Mouse (Mus musculus): Measurements from ENCODE around the gene Dop1a. TPM values are rescaled to one million over a fixed set of nuclear protein-coding genes. Genes with fewer than 3 reads are reported as not detected.

Gene Dop1a
- polyA plus RNA-seq, 1 experiment, result 19.7 TPM

GRCm38 (mm10) chr9:86522335-86522734, 55.4 kb downstream of the Dop1a start:
- Histone ChIP-seq H3K27ac (ENCODE audit: control insufficient read depth, insufficient read depth, low read length) (no peak overlapping the region), H3K36me3 (ENCODE audit: control insufficient read depth, insufficient read depth, low read length) (peaks cover 42% of the 10 kb centered on the region), H3K4me1 (replicated peaks; ENCODE audit: control insufficient read depth, insufficient read depth, low read length) (no peaks in the 10 kb centered on the region), H3K27me3 (ENCODE audit: control insufficient read depth, insufficient read depth, low read length) (no peaks in the 10 kb centered on the region), H3K4me3 (ENCODE audit: control insufficient read depth, insufficient read depth, low read length) (no peak overlapping the region)
- no peak for TF ChIP-seq CTCF (IDR thresholded peaks at IDR 0.05; ENCODE audit: borderline replicate concordance, control insufficient read depth, extremely low read depth, insufficient read depth, low read length, poor library complexity)
- no peak for TF ChIP-seq POLR2A (IDR thresholded peaks at IDR 0.05; ENCODE audit: control insufficient read depth, extremely low read depth, insufficient read depth, low read length, poor library complexity)
- no peak for DNase-seq

GRCm38 (mm10) chr9:86525600-86525999, 58.6 kb downstream of the Dop1a start:
- WGBS, result 94% methylated on average over 2 of the region's 2 CpGs
- Histone ChIP-seq H3K36me3 (ENCODE audit: control insufficient read depth, insufficient read depth, low read length) (peaks cover 30% of the 10 kb centered on the region), H3K27me3 (ENCODE audit: control insufficient read depth, insufficient read depth, low read length) (no peaks in the 10 kb centered on the region), H3K4me3 (ENCODE audit: control insufficient read depth, insufficient read depth, low read length) (no peak overlapping the region), H3K4me1 (replicated peaks; ENCODE audit: control insufficient read depth, insufficient read depth, low read length) (no peaks in the 10 kb centered on the region), H3K27ac (ENCODE audit: control insufficient read depth, insufficient read depth, low read length) (no peak overlapping the region)
- TF ChIP-seq POLR2A (IDR thresholded peaks at IDR 0.05; ENCODE audit: control insufficient read depth, extremely low read depth, insufficient read depth, low read length, poor library complexity), result no peak
- no peak for TF ChIP-seq CTCF (IDR thresholded peaks at IDR 0.05; ENCODE audit: borderline replicate concordance, control insufficient read depth, extremely low read depth, insufficient read depth, low read length, poor library complexity)
- no peak for DNase-seq

DNA sequence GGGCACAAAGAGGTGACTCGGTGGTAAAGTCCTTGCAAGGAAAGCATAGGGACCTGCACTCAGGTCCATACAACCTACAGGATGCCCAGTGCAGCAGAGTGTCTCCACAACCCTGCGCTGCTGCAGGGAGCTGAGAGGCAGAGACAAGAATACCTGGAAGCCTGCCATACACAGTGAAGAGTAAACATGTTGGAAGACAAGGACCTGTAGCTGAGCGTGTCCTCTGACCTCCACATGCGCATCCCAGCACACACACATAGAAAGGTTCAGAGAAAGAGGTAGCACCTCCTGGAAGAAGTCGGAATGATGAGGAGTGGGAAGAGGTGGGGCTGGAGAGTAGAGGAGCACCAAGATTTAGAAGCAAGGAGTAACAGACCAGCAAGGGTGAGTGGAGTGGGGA, 67.1 kb downstream of the Dop1a start:
- 95% methylated on average over 5 of the region's 5 CpGs for WGBS
- TF ChIP-seq CTCF (IDR thresholded peaks at IDR 0.05; ENCODE audit: borderline replicate concordance, control insufficient read depth, extremely low read depth, insufficient read depth, low read length, poor library complexity) (no peak), POLR2A (IDR thresholded peaks at IDR 0.05; ENCODE audit: control insufficient read depth, extremely low read depth, insufficient read depth, low read length, poor library complexity) (no peak)

GRCm38 (mm10) chr9:86543451-86543850, 76.5 kb downstream of the Dop1a start:
- WGBS, result 97% methylated on average over 3 of the region's 3 CpGs
- Histone ChIP-seq H3K27ac (ENCODE audit: control insufficient read depth, insufficient read depth, low read length) (no peak overlapping the region), H3K4me1 (replicated peaks; ENCODE audit: control insufficient read depth, insufficient read depth, low read length) (no peaks in the 10 kb centered on the region), H3K36me3 (ENCODE audit: control insufficient read depth, insufficient read depth, low read length) (peaks cover 38% of the 10 kb centered on the region), H3K27me3 (ENCODE audit: control insufficient read depth, insufficient read depth, low read length) (no peaks in the 10 kb centered on the region), H3K4me3 (ENCODE audit: control insufficient read depth, insufficient read depth, low read length) (no peak overlapping the region)
- TF ChIP-seq POLR2A (IDR thresholded peaks at IDR 0.05; ENCODE audit: control insufficient read depth, extremely low read depth, insufficient read depth, low read length, poor library complexity) (no peak), CTCF (IDR thresholded peaks at IDR 0.05; ENCODE audit: borderline replicate concordance, control insufficient read depth, extremely low read depth, insufficient read depth, low read length, poor library complexity) (no peak)
- no peak for DNase-seq

More for the DNA sequence above, 67.1 kb downstream of the Dop1a start:
- H3K27me3 ChIP-seq (ENCODE audit: control insufficient read depth, insufficient read depth, low read length), result no peaks in the 10 kb centered on the region
- H3K36me3 ChIP-seq (ENCODE audit: control insufficient read depth, insufficient read depth, low read length), result peaks cover 9% of the 10 kb centered on the region; the same call in 1 of the 2 replicates
- no peak overlapping the region for H3K4me3 ChIP-seq (ENCODE audit: control insufficient read depth, insufficient read depth, low read length)
- no peak for DNase-seq
- H3K27ac ChIP-seq (ENCODE audit: control insufficient read depth, insufficient read depth, low read length), result no peak overlapping the region
- H3K4me1 ChIP-seq (replicated peaks; ENCODE audit: control insufficient read depth, insufficient read depth, low read length), result no peaks in the 10 kb centered on the region

- Histone ChIP-seq H3K4me3 (ENCODE audit: control insufficient read depth, insufficient read depth, low read length) (no peak overlapping the region), H3K36me3 (ENCODE audit: control insufficient read depth, insufficient read depth, low read length) (peaks cover 38% of the 10 kb centered on the region), H3K4me1 (replicated peaks; ENCODE audit: control insufficient read depth, insufficient read depth, low read length) (no peaks in the 10 kb centered on the region), H3K27ac (ENCODE audit: control insufficient read depth, insufficient read depth, low read length) (no peak overlapping the region), H3K27me3 (ENCODE audit: control insufficient read depth, insufficient read depth, low read length) (no peaks in the 10 kb centered on the region)
- DNase-seq, result no peak
- WGBS, result 84% methylated on average over 1 of the region's 1 CpGs
- TF ChIP-seq CTCF (IDR thresholded peaks at IDR 0.05; ENCODE audit: borderline replicate concordance, control insufficient read depth, extremely low read depth, insufficient read depth, low read length, poor library complexity) (no peak), POLR2A (IDR thresholded peaks at IDR 0.05; ENCODE audit: control insufficient read depth, extremely low read depth, insufficient read depth, low read length, poor library complexity) (no peak)
Observed at GRCm38 (mm10) chr9:86544559-86544958, 77.6 kb downstream of the Dop1a start.

- no peak for DNase-seq
- Histone ChIP-seq H3K36me3 (ENCODE audit: control insufficient read depth, insufficient read depth, low read length) (peaks cover 53% of the 10 kb centered on the region), H3K4me1 (replicated peaks; ENCODE audit: control insufficient read depth, insufficient read depth, low read length) (no peaks in the 10 kb centered on the region), H3K27me3 (ENCODE audit: control insufficient read depth, insufficient read depth, low read length) (no peaks in the 10 kb centered on the region), H3K4me3 (ENCODE audit: control insufficient read depth, insufficient read depth, low read length) (no peak overlapping the region), H3K27ac (ENCODE audit: control insufficient read depth, insufficient read depth, low read length) (no peak overlapping the region)
- WGBS, result 96% methylated on average over 5 of the region's 5 CpGs
- TF ChIP-seq CTCF (IDR thresholded peaks at IDR 0.05; ENCODE audit: borderline replicate concordance, control insufficient read depth, extremely low read depth, insufficient read depth, low read length, poor library complexity) (no peak), POLR2A (IDR thresholded peaks at IDR 0.05; ENCODE audit: control insufficient read depth, extremely low read depth, insufficient read depth, low read length, poor library complexity) (no peak)
Observed at GRCm38 (mm10) chr9:86549637-86550162, 82.7 kb downstream of the Dop1a start.

DNA sequence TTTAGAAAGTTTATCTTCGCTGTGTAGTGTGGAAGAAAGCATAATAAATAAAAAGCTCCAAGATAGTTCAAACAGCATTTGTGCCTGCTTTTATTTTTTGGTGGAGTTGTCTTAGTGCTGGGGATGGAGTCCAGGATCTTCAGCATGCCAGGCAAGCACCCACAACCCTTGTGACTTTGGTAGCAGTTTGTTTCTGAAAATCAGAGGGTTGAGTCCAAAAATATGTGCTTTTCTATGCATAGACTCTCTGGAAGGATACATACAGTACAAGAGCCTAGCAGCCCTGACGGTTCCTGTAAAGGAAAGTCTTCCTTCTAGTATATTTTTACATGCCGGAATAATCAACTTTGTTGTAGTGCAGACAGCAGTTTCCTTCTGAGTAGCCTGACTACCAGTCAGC, 83.8 kb downstream of the Dop1a start:
- no peak for TF ChIP-seq CTCF (IDR thresholded peaks at IDR 0.05; ENCODE audit: borderline replicate concordance, control insufficient read depth, extremely low read depth, insufficient read depth, low read length, poor library complexity)
- TF ChIP-seq POLR2A (IDR thresholded peaks at IDR 0.05; ENCODE audit: control insufficient read depth, extremely low read depth, insufficient read depth, low read length, poor library complexity), result no peak
- no peak for DNase-seq
- WGBS, result 93% methylated on average over 3 of the region's 3 CpGs
- Histone ChIP-seq H3K4me1 (replicated peaks; ENCODE audit: control insufficient read depth, insufficient read depth, low read length) (no peaks in the 10 kb centered on the region), H3K36me3 (ENCODE audit: control insufficient read depth, insufficient read depth, low read length) (peaks cover 52% of the 10 kb centered on the region), H3K4me3 (ENCODE audit: control insufficient read depth, insufficient read depth, low read length) (no peak overlapping the region), H3K27ac (ENCODE audit: control insufficient read depth, insufficient read depth, low read length) (no peak overlapping the region), H3K27me3 (ENCODE audit: control insufficient read depth, insufficient read depth, low read length) (no peaks in the 10 kb centered on the region)

All from thymus, adult 2 months (tissue).